Mouse (Mus musculus): Measurements from ENCODE around the gene C1qtnf7.
A peak's percentile ranks its signal among the peaks of the same experiment; 100 is the strongest.

C1qtnf7 gene

DNA sequence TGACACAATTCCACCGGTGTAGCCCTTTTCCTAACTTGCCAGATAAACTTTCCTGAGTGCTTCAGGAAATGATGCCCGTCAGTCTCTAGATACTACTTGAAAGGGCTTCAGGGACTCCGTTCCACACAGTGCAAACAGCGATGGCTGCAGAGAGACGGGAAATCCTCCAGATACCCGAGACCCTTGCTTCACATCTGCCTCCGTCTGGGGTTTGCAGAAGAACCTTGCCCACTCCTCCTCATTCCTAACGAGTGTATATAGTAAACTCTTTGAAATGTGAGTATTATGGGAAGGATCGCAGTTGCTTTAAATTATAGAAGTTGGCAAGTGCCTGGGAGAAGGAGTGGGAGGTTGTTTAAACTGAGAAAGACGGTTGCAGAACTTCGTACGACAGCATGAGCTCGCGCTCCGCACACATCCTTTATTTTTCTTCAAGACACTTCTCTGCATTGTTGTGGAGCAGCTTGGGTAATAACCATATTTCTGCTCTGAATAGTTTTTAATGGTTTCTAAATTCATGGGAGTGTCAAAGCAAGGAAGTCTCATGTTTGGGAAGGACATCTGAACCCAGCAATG, at the start of gene C1qtnf7:
Gene C1qtnf7, plus strand, starts transcription at position 138 of the 576 bp plus-strand sequence.
- DNase-seq (ENCODE audit: low spot score in 2 of 2): no peak

DNA sequence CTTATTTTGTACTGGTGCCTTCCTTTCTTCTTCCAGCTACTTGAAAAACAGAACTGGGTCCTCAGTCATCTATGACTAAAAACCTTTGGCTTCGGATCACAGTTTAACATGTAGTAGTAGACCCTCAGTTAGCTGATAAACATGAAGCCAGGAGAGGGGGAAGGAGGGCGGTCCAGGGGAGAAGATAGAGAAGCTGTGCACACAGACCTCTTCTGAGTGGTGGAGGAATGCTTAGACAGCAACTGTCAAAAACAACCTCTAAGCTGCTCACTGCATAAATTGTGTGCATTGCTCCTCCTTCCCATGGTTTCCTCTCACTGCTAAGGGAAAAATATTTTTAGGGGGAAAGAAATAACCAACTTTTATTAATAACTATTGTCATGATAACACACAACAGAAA, 48.6 kb upstream of the C1qtnf7 start:
- DNase-seq (ENCODE audit: low spot score in 2 of 2): no peak

DNA sequence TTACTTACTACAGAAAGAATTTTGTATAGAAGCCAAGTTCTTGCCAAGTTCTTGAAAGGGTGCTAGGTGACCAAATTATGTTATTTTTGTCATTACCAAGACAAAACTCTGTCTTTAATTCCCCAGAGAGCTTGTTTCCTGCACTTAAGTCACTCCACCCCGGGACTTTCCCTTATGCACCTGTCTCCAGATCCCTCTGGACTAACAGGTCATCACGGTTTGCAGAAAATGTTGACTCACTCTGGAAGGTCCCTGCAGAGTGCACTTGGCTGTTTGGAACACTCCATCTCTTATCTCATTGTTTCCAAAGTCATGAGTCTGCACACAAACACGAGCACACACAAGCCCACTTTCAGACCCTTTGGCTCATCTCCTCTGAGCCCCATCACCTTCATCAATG, 48.1 kb upstream of the C1qtnf7 start:
- no peak for DNase-seq (ENCODE audit: low spot score in 2 of 2)

DNA sequence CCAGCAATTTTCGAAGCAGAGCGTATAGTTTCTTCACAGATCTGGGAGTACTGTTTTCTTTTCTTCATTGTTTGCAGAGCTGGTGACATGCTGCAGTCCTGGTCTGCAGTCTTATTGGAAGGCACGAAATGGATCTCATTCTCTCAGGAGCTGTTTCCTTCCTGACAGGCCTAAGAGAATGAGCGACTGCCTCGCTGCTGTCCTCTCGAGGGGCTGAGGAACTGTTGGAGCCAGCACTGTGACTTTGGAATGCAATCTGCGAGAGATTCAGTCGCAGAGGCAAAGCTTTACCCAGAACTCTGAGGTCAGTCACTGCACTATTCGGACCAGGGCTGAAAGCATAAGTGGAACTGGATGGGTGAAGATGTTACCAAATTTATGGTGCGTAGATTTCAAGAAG, 46.4 kb upstream of the C1qtnf7 start:
- no peak for DNase-seq (ENCODE audit: low spot score in 2 of 2)

DNA sequence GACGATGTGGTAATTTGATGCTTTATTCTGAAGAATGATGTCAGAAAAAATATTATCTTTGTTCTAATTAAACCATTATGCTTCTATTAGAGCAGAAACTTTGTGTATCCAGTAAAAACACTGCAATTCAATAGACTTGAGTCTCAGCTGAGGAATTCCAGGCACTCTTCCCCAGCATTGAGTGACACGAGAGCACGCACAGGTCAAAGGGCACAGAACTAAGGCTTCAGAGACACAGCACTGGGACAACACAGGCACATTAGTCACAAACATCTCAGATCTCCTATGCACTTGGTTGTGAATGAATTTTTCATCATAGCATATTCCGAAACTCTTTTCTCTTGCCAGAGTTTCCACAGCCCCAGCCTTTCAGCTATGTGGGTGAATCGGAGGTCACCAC, 37.4 kb upstream of the C1qtnf7 start:
- no peak for DNase-seq (ENCODE audit: low spot score in 2 of 2)

DNA sequence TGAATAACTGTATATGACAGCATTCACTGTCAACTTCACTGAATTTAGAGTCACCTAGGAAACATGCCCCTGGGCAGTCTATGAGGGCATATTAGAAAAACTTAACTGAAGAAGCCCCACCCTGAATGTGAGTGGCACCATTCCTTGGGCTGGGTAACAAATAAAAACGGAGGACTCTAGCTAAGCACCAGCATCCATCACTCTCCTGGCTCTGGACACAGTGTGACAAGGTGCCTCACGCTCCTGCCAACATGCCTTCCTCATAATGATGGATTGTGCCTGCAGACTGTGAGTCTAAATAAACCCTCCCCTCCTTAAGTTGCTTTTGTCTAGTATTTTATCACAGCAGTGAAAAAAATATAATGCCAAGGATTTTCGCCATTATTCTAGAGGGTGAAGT, 35.3 kb upstream of the C1qtnf7 start:
- no peak for DNase-seq (ENCODE audit: low spot score in 2 of 2)

DNA sequence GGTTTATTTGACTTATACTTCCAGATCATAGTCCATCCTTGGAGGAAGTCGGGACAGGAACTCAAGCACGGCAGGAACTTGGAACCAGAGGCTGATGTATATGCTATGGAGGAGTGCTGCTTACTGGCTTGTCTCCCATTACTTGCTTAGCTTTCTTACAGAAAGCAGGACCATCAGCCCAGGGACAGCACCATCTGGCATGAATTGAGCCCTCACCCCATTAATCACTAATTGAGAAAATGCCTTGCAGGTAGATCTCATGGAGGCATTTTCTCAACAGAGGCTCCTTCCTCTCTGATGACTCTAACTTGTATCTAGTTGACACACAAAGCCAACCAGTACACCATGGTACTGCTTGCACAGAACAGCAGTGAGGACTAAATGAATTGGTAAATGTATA, 34.6 kb upstream of the C1qtnf7 start:
- DNase-seq (ENCODE audit: low spot score in 2 of 2): no peak

DNA sequence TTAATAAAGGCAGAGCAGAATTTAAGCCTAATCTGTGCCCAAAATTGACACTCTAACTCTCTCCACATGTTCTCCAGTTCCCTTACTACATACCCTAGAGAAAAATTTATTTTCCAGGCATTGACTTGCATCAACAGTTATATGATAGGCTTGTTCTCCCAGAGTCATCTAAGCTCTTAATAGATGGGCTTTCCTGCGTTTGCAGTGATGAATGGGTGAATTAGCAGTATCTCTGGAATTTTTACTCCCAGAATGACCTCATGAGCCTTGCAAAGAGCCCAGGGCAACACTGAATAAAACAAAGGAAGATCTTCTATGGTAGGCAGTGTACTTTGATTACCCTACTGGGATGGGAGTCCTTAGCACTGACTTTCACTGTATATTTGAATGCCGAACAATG, 33.5 kb upstream of the C1qtnf7 start:
- DNase-seq (ENCODE audit: low spot score in 2 of 2): no peak

DNA sequence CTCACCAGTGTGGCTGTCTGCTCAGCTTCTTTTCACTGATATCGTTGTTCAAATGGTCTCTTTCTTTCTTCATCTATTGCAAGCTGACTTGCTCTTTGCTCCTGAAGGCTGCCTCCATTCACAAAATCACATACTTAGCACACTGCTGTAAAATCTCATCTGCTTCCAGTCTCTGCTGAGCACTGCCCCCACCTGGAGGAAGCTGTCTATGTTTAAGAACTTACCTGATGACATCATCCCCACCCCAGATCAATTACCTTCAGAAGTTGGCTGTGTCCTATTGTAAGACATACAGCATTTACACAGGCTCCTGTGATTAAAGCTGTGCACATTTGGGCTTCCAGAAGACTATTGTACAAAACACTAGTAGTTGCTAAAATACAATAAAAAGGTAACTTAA, 13.5 kb upstream of the C1qtnf7 start:
- DNase-seq (ENCODE audit: low spot score in 2 of 2): no peak

DNA sequence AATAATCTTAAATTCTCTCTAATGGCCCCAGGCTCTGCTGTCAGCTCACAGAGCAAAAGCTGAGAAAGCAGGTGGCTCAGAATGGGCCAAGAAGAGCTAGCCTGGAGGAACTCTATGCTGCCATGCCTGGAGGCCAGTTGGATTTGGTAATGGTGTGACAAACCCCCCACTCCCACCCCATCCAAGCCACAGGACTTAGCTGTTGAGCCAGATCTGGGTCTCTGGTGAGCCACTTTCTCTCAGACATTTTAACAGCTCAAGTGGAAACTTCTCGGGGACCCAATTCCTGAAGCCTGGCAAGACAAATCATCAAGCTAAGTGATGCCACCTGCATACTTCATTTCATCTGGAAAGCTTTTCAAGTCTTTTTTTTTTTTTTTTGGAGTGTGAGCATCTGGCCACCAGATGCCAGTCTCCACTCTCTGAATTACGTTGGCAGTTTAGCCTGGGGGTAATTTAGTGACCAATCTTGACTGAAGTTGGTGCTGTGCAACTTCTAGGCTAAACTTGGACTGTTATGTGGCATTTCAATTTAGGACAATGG, 11.0 kb upstream of the C1qtnf7 start:
- DNase-seq (ENCODE audit: low spot score in 2 of 2): no peak

DNA sequence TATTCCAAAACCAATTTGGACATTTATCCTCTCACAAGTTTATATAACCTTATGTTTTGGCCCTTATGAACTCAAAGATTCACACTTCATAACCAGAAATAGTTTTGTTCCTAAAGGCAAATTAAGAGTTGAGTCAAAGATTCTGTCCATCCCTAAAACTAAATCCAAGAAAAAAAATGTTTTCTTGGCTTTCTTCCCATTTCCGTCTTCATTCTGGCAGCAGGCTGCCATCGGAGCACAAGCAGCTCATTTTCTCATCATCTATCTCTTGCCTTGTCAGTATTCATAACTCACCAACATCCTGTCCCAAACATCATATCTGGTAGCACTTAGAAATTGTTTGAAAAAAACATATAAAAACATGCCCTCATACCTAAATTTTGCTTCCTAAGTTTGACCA, 6.9 kb upstream of the C1qtnf7 start:
- DNase-seq (ENCODE audit: low spot score in 2 of 2): no peak

DNA sequence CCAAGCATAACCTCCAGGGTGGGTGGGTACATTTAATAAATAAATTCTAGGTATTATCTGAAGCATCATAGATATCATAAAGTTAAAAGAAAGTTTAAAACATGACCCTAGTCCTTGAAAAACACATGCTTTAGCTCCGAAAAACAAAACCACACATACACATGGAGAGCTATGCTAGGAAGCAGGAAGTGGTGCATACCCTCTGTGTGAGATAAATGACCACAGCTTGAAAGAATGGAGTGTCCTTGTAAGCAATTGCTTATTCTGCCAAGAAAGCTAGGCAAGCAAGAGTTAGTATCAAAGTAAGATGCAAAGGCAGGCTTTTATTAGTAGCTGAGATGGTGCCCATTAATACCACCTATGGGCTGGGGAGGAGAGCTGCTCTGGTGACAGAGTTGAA, 6.4 kb upstream of the C1qtnf7 start:
- no peak for DNase-seq (ENCODE audit: low spot score in 2 of 2)

DNA sequence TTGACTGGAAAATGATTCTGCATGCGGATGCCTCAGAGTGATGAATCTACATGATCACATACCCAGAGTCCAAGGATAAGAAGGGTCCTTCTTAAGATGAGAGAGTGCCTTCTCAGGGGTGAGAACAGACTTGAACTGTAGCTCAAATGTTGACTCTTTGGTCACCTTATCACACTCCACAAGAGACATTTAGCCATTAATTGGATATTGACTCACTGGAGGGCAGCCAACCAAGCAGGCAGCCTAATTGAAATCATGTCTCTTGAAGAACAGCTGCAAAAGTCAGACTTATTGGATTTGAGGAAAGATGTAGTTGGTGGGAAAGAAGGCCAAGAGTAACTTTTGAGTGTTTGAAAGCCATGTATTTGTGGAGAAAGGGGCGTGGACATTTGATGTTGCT, 4.2 kb upstream of the C1qtnf7 start:
- DNase-seq (ENCODE audit: low spot score in 2 of 2): no peak

DNA sequence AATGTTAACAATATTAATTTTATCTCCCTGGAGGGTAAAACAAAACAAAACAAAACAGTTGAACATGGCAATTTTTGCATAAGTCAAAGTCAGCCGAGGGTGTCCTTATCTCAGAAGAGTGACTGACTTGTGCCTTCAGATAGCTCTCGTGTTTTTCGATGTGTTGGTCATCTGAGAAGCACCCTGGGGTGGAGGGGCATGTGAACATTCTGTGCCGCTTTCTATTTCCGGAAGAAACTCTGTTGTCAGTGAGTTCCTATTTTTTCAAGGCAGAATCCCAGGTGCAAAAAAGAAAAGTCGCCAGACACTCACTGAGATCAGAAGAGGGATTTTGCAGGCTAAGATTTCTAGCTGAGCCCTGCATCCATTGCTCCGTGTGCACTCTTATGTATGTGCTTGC, 1.2 kb downstream of the C1qtnf7 start:
- DNase-seq (ENCODE audit: low spot score in 2 of 2): no peak

DNA sequence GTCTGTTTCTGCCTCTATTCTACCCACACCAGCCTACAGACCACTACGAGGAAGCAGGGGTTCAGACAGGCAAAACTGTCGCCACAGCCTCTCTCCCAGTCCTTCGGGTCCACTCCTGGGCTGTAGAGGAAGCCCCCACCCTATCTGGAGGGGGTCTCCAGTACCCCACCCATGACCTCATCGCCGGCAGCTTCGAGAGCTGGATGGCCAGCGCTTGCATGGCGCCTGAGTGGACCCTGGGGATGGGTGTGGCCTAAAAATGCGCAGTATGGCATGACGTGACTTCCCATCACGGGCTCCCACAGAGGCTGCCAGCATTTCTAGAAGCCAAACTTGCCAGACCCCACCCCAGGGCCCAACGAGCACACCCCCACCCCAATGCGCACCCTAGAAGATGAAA, 2.0 kb downstream of the C1qtnf7 start:
- DNase-seq (ENCODE audit: low spot score in 2 of 2): peak in 1 of 2 experiments; percentile 27

DNA sequence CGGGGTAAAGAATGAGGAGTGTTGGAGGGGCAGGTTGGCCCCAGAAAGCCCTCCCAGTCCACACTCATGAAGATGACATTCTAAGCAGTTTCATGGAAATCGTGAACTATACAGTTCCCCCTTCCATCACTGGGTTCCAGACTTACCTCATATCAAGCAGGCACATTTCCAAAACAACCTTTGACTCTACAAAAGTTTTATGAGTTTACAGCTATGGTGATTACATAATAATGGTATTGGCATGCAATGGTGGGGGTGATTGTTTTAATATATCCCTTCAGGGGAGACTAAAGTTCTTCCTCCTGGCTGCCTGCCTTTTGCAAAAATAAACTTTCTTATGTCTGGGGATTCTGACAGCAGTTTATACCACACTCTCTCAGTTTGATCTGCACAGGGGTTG, 4.6 kb downstream of the C1qtnf7 start:
- no peak for DNase-seq (ENCODE audit: low spot score in 2 of 2)

DNA sequence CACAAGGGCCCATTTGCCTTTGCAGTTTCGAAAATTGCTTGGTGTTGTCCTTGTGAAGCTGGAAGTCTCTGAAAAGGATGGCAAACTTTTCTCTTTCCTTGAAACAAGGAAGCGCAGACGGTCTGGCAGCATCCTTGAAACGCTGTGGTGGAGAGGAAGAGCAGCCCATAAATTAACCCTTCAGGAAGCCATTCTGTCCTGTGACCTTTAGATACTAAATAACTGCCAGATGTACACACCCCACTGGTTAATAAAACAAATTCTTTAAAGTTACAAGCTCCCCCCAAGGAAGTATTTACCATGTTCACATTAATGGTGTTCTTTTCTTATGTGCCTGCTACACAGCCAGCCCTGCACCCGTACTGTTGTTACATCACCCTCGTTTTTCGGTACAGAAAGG, 6.0 kb downstream of the C1qtnf7 start:
- DNase-seq (ENCODE audit: low spot score in 2 of 2): no peak

DNA sequence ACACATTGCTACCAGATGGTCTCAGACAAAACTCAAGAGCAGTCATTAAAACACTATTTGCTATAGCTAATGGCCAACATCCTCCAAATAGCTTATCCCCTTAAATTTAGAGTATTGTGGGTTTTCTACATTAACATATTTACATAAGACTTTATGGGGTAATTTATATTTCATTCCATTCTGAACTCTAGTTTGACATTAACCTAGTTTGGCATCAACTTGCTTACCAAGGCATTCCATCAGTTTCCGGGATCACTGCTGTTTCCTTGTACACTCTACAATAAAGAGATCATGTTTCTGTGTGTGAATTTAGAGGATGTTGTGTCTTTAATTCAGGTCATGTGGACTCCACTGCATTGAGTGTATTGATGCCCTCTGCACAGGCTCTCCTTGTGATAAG, 7.5 kb downstream of the C1qtnf7 start:
- no peak for DNase-seq (ENCODE audit: low spot score in 2 of 2)

DNA sequence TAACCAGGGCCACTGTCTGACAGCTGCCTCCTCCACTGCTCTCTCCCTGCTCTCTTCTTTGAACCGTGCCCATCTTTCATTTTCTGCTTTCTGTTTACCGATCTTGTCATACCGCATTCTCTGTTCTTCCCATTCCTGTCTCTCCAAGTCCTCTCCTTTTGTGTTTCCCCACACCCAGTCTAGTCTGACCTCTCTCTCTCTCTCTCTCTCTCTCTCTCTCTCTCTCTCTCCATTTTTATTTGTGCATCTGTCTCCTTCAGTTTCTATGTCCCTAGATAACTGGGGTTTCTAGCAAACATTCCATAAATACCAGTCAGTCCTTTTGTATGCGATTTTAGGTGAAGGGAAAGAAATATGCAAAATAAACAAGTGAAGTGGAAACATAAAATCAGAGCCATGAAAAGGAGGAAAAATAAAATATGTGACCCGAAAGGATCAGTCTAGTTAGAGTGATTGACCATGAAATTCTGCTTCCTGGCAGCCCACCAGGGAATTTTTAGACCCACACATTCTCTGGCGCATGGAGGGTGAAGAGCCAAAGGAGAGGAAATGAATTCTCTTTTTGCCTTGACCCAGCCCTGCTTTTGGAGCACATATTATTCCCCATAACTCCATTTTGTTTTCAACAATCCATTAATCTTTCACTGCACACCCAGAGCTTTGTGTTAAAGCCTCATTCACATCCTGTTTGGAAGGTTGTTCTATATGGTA, 11.7 kb downstream of the C1qtnf7 start:
- no peak for DNase-seq (ENCODE audit: low spot score in 2 of 2)

DNA sequence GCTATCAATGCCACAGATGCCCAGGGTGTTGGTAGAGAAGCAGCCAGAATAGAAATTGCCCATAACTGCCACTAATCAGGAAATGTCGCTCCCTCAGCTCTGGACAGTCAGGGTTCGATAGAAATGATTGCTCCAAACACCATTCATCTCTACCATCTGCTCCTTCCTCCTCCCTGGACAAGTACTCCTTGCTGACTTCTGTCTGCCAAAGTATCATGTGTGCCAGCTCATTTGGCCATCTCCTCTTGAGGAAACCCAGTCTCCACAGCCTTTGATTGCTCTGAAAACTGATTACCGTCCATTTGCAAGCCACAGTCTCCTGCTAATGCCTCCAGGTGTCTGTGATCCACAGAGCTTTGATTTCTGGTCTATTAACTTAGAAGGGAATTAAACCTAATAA, 14.8 kb downstream of the C1qtnf7 start:
- no peak for DNase-seq (ENCODE audit: low spot score in 2 of 2)

DNA sequence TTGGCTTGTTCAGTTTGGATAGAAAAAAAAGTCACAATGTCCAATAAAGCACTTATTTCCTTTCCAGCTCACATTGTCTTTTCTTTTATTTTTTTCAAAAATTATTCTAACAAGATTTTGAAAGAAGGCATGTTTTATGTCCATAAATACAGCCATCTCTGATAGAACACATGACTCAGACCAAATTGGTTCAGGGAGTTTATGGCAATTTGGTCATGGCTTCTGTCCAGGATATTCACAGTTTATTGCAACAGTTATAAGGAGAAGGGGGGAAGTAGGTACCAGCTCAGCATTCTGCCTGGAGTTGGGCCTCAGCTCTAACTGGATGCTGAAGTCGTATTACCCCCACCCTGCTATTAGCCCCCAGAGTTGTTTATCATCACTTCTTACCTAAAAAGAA, 15.5 kb downstream of the C1qtnf7 start:
- no peak for DNase-seq (ENCODE audit: low spot score in 2 of 2)

DNA sequence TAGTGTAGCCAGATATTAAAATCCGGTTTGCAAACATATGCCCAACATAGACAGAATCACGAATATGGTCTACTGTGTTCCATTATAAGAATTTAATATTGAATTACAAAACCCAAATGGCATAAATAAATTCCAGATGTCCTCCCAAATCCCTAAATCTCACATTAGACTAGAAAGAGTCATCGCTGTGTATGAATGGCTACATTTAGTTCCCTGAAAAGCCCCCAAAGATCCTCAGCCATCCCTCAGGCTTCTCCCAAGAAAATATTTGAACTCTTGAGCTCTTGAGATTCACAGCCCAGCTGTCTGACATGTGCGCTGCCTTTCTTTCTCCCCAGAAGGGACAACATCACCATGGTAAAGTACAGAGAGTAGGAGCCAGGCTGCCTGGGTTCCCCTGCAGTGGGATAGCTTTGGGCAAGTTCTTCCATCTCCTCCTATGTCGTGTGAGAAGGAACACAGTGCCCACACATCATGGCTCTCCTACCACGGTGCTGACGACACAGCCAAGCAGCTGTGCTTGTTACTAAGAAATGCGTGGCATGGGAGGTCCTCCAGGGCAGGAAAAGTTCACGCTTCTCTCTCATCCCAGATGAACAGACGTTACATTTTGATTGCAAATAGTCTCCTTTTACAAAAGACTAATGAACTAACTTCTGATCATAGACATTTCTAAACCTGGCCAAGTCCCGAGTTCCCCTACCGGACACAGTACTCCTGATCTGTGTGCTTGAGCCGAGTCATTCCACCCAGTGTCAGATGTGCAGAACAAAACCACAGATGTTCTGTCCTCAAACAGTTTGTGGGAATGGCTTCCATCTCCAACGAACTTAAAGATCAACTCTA, 23.2 kb downstream of the C1qtnf7 start:
- DNase-seq (ENCODE audit: low spot score in 2 of 2): no peak

DNA sequence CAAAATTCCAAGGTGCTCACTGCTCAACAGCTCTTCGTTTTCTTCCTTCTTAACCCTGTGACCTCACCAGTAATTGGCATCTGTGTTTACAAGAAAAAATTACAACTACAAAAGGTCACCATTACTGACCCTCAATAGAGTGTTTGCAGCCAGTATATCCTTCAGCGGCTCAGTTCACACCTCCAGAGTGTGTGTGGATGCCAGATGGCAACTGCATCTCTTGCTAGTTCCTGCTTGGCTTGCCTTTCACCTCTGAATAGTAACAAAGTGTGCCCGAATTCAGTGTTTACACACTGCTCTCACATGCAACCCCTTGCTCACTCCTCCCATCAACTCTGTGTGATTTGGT, 23.8 kb downstream of the C1qtnf7 start:
- no peak for DNase-seq (ENCODE audit: low spot score in 2 of 2)
